Mouse (Mus musculus) hindbrain, embryonic 11.5 days (tissue): ENCODE measurements at regions not wholly inside any gene's neighbourhood (a gene's known extent, or its start where the extent isn't known, plus 50 kb on each side); places are given as distances from the start of the nearest gene placed in this dataset.

Experiments used
- ATAC-seq: fragments of 200-750 bp; cut with Nextera tagmentation; 2 replicates; pipeline ENCODE4 v1.8.0; 2017; ENCODE audit warnings: mild to moderate bottlenecking, moderate TSS enrichment, moderate library complexity; ENCODE audit not compliant: low FRiP score
- DNase-seq: peaks from one replicate; pipeline ENCODE4 v3.0.0-alpha.2; 2015; ENCODE audit warnings: low spot score
- H3K27ac ChIP-seq: fragments of 300-500 bp; sonication (generic); 2 replicates; pipeline ENCODE4 v1.5.1; 2014; ENCODE audit warnings: mild to moderate bottlenecking, low read depth, low read length
- H3K27me3 ChIP-seq: fragments of 300-500 bp; sonication (generic); 2 replicates; pipeline ENCODE4 v1.6.1; 2014; ENCODE audit warnings: mild to moderate bottlenecking, low read length, moderate library complexity, mixed read lengths; ENCODE audit not compliant: control insufficient read depth, insufficient read depth
- H3K36me3 ChIP-seq: fragments of 300-500 bp; sonication (generic); 2 replicates; pipeline ENCODE4 v1.6.1; 2014; ENCODE audit warnings: mild to moderate bottlenecking, low read length, moderate library complexity, mixed read lengths; ENCODE audit not compliant: control insufficient read depth, insufficient read depth
- H3K4me1 ChIP-seq: fragments of 300-500 bp; sonication (generic); replicated peaks from 2 replicates; pipeline ENCODE4 v1.6.1; 2014; ENCODE audit warnings: low read length, mixed read lengths; ENCODE audit not compliant: control insufficient read depth, insufficient read depth
- H3K4me2 ChIP-seq: fragments of 300-500 bp; sonication (generic); replicated peaks from 2 replicates; pipeline ENCODE4 v1.6.1; 2014; ENCODE audit warnings: mild to moderate bottlenecking, low read depth, low read length
- H3K4me3 ChIP-seq: fragments of 300-500 bp; sonication (generic); 2 replicates; pipeline ENCODE4 v1.5.1; 2014; ENCODE audit warnings: low read depth, low read length
- H3K9ac ChIP-seq: fragments of 300-500 bp; sonication (generic); 2 replicates; pipeline ENCODE4 v1.6.1; 2014; ENCODE audit warnings: low read depth, low read length
- H3K9me3 ChIP-seq: fragments of 300-500 bp; sonication (generic); 2 replicates; pipeline ENCODE4 v1.6.1; 2016; ENCODE audit warnings: low read length; ENCODE audit not compliant: control insufficient read depth
- WGBS: fragments of 180-500 bp; shearing (Covaris S2); extraction: QIAGEN DNeasy Blood & Tissue Kit; methylation state at CpG from one replicate; pipeline ENCODE4 v1.1.7; 2014; 5-methylcytosine and 5-hydroxymethylcytosine counted together

DNA sequence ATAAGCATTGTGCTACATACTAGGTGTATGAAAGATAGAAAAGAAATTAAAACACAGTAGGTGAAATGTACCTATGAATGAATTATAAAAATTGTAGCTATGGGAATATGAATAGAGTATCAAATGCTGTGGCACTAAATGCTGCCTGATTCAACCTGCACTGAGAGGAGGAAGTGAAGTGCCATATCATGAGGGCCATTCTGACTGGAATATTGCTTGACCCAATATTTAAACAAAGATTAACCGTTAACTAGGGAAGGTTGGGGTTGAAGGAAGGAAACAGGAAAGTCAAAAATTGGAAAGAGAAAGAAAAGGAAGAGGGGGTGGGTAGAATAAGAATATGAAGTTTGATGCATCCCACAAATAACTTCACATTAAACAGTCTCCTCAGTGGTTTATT is 103.8 kb downstream of the Ccdc71l start:
- Histone ChIP-seq H3K4me1 (no peaks in the 10 kb centered on the region), H3K27me3 (no peaks in the 10 kb centered on the region), H3K9ac (no peak overlapping the region), H3K27ac (no peak overlapping the region), H3K4me2 (no peak overlapping the region), H3K4me3 (no peak overlapping the region), H3K9me3 (no peaks in the 10 kb centered on the region), H3K36me3 (no peaks in the 10 kb centered on the region)
- DNase-seq, result no peak
- WGBS, result 85% methylated on average over 1 of the region's 1 CpGs
- ATAC-seq, result no peak

DNA sequence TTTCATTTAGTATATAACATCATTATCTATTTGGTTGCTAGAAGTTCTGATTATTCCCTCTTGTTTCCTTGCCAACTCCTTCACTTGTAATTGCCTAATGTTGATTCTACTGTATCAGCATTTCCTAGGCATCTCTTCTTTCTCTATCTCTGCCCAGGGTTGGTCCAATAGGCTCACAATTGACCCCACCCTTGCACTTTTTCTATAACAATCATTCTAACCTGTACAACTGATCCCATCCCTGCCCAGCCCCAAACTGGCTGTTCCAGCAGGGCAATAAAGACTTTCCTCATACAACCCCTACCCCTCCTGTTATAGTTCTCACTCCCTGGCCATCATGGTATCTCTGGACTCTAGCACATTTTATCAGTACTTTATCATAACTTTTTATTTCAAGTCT is 104.3 kb downstream of the Ccdc71l start:
- no peaks in the 10 kb centered on the region for H3K27me3 ChIP-seq
- H3K4me3 ChIP-seq, result no peak overlapping the region
- H3K36me3 ChIP-seq, result no peaks in the 10 kb centered on the region
- no peaks in the 10 kb centered on the region for H3K9me3 ChIP-seq
- DNase-seq (no peak), ATAC-seq (no peak)
- no peaks in the 10 kb centered on the region for H3K4me1 ChIP-seq
- H3K9ac ChIP-seq, result no peak overlapping the region
- no peak overlapping the region for H3K4me2 ChIP-seq
- no peak overlapping the region for H3K27ac ChIP-seq

DNA sequence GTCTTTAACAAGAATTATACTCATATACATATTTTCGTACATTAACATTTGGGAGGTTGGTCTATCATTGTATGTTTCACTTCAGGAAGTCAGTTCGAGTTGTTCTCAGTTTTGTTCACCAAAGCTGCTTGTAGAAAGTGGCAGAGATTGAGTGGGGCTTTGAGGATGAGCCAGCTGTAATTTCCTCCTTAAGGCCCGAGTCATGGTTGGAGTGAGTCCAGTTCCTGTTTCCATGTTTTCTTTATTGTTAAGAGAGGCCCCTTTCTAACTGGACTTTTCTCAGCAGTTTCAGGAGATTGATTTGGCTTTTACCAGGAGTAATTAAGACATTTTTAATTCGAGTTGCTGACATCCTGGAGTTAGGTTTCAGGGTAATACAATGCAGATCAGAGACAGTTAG is 107.7 kb downstream of the Ccdc71l start:
- Histone ChIP-seq H3K9ac (no peak overlapping the region), H3K4me2 (no peak overlapping the region), H3K4me1 (no peaks in the 10 kb centered on the region), H3K36me3 (no peaks in the 10 kb centered on the region), H3K4me3 (no peak overlapping the region), H3K27me3 (no peaks in the 10 kb centered on the region), H3K9me3 (no peaks in the 10 kb centered on the region), H3K27ac (no peak overlapping the region)
- DNase-seq (no peak), ATAC-seq (no peak)
- 77% methylated on average over 4 of the region's 4 CpGs for WGBS

DNA sequence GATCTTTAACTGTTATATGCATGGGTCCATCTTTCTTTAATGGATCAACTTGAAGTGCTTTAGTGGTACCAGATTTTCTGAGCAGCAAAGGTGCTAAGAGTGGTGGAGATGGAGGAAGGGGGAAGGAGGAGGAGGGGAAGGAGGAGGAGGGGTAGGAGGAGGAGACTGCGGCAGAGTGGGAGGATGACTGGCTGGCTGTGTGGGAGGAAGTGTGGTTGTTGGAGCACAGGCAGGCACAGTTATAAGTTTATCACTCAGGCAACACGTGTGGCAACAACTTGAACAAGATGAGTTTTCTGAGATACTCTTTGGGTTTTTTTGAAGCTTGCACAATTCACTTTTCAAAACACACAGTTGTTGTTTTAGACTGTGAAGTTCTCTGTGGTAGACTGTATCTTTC is 108.2 kb downstream of the Ccdc71l start:
- no peaks in the 10 kb centered on the region for H3K27me3 ChIP-seq
- no peaks in the 10 kb centered on the region for H3K36me3 ChIP-seq
- no peaks in the 10 kb centered on the region for H3K4me1 ChIP-seq
- H3K4me3 ChIP-seq, result no peak overlapping the region
- no peaks in the 10 kb centered on the region for H3K9me3 ChIP-seq
- H3K4me2 ChIP-seq, result no peak overlapping the region
- 44% methylated on average over 2 of the region's 2 CpGs for WGBS
- H3K9ac ChIP-seq, result no peak overlapping the region
- DNase-seq (no peak), ATAC-seq (no peak)
- H3K27ac ChIP-seq, result no peak overlapping the region

DNA sequence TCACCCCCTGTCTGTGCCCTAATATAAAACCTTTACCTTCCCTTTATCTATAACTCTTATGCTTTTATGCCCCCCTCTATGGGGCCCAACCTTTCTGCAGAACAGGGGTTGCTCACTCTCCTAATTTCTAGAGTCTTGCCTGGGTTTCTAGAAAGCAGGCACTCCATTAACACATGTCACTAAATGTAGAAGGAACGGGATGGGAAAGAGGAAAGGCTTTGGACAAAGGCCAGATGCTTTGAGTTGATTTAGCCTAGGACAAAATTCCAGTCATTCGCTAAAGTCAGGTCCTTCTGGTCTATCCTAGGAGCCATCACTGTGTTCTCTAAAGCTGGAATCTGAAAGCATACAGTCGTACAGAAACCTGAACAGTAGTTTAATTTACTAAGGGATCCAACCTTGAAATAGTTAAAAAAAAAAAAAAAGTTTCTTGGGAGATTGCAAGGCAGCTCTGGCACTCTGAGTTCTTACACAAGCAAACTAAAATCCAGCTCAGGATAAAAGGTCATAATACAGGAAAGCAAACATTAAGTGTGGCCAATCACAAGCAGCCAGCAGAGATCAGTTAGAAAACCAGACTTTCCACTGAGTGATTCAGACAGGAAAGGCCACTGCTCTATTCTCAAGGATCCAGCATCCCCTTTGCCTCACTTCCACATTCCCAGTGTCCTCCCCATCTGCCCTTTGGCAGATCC is 109.5 kb downstream of the Ccdc71l start:
- Histone ChIP-seq H3K4me1 (no peaks in the 10 kb centered on the region), H3K4me2 (no peak overlapping the region), H3K27ac (no peak overlapping the region), H3K9me3 (no peaks in the 10 kb centered on the region), H3K36me3 (no peaks in the 10 kb centered on the region), H3K27me3 (no peaks in the 10 kb centered on the region), H3K9ac (no peak overlapping the region), H3K4me3 (no peak overlapping the region)
- ATAC-seq, result no peak
- no peak for DNase-seq
- WGBS, result 75% methylated on average over 3 of the region's 3 CpGs

DNA sequence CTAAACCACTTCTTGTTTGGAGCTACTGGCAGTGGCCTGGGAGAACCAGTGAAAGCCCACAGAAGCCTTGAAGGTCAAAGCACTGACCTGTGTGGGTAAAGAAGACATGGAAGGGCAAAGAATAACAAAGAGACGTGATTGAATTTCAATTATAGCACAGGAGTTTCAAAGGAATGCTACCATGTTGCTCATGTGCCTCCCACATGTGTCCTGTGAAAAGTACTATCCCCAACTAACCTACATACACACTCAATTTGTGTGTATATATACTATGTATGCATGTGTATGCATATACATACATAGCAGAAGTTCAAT is 110.0 kb downstream of the Ccdc71l start:
- H3K9me3 ChIP-seq, result no peaks in the 10 kb centered on the region
- no peaks in the 10 kb centered on the region for H3K27me3 ChIP-seq
- no peak overlapping the region for H3K4me3 ChIP-seq
- no peaks in the 10 kb centered on the region for H3K4me1 ChIP-seq
- WGBS, result 43% methylated on average over 1 of the region's 1 CpGs
- H3K36me3 ChIP-seq, result no peaks in the 10 kb centered on the region
- H3K4me2 ChIP-seq, result no peak overlapping the region
- DNase-seq (no peak), ATAC-seq (no peak)
- H3K9ac ChIP-seq, result no peak overlapping the region
- no peak overlapping the region for H3K27ac ChIP-seq

DNA sequence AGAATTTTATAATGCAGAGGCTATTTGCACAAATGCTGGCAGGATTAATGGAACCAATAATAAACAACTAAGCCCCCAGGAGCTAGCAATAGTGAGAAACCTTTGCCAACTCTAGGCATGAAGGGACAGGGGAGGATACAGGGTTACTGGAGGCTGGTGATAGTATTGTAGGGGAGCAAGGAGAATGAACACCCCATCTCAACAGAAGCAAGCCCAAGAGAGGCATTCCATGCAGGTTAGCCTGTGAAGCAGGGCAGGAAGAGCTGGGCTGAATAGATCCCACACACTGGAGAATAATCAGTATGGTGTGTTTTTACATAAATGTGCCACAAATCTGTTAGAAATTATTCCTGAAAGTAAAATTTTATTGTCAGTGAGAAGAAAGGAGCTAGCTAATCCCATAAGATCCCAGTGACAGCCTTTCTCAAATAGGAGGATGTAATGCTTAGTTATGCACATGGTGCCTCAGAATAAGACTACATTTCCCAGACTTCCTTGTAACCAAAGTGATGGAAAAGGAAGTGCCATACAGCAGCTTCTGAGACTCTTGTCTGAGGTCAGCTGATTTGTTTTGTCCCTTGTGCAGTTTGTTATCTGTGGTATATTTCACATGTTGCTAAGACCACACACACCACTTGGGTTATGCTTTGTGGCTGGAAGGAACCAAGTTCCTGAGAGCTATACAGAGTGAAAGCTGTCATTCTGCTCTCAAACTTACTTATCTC is 111.1 kb downstream of the Ccdc71l start:
- H3K9ac ChIP-seq, result no peak overlapping the region
- no peaks in the 10 kb centered on the region for H3K36me3 ChIP-seq
- no peaks in the 10 kb centered on the region for H3K4me1 ChIP-seq
- H3K4me2 ChIP-seq, result no peak overlapping the region
- no peak overlapping the region for H3K4me3 ChIP-seq
- DNase-seq (no peak), ATAC-seq (no peak)
- H3K9me3 ChIP-seq, result no peaks in the 10 kb centered on the region
- H3K27me3 ChIP-seq, result no peaks in the 10 kb centered on the region
- H3K27ac ChIP-seq, result no peak overlapping the region

DNA sequence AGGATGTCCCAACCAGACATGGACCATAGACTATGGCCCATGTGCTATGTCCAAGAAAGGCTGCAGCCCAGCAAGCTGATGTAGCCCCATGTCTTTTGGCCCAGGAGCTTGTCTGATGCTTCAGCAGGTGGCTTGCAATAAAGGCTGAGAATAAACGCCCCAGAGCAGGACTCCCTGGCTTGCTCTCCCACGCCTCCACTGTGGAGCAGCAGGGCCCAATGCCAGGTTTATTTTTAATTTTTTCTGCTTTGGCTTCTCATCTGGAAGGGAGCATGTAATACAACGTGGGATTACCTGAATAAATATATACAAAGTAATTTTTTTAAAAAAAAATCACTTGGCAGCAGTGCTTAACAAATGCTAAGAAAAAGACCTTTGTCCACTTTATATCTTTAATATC is 125.7 kb downstream of the Ccdc71l start:
- Histone ChIP-seq H3K27ac (no peak overlapping the region), H3K4me2 (no peak overlapping the region), H3K9me3 (no peaks in the 10 kb centered on the region), H3K9ac (no peak overlapping the region), H3K4me1 (no peaks in the 10 kb centered on the region), H3K4me3 (no peak overlapping the region), H3K36me3 (no peaks in the 10 kb centered on the region), H3K27me3 (no peaks in the 10 kb centered on the region)
- DNase-seq (no peak), ATAC-seq (no peak)
- WGBS, result 83% methylated on average over 3 of the region's 3 CpGs

DNA sequence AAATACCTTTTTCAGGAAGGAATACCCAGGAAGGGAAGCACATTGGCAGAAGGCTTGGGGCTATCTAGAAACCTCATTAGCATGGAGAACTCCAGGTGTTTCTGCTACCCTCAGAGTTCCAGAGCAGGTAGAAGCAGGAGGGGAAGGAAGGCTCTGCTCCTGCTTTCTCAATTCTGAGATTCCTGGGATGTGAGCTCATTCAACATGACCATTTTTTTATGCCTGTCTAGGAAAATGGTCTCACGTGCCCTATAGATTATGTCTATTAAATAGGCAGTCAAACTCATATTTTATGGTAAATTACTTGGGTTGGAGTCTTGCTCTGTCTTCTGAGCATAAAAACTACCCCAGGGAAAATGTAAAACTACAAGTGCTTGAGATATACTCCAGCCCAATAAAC is 130.2 kb downstream of the Ccdc71l start:
- DNase-seq (no peak), ATAC-seq (no peak)
- no peak overlapping the region for H3K4me2 ChIP-seq
- H3K27me3 ChIP-seq, result no peaks in the 10 kb centered on the region
- H3K9me3 ChIP-seq, result no peaks in the 10 kb centered on the region
- no peak overlapping the region for H3K4me3 ChIP-seq
- no peaks in the 10 kb centered on the region for H3K4me1 ChIP-seq
- 76% methylated on average over 1 of the region's 1 CpGs for WGBS
- H3K9ac ChIP-seq, result no peak overlapping the region
- H3K27ac ChIP-seq, result no peak overlapping the region
- no peaks in the 10 kb centered on the region for H3K36me3 ChIP-seq
